In the genomic region with DNA sequence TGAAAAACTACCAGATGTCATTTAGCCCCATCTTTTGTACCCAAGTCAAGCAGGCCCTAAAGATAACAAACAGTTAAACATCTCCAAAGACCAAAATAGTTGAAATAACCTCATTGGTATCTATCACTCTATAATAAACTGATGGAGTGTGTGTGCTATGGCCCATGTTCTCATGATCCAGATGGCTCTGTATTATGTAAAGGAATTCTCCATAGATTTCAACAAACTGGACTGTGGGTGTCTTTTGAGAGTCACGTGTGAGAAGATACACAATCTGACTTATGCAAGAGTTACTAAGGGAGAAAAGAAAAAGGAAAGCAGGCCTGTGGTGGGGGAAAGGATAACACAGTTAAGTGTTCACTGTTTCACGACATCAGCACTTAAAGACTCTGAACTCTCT, we compare ENCODE assay signal across 15 mouse cellular contexts.
"Had no signal": no experiment of that assay in that cellular context is flagged by ENCODE, and none has a peak within 500 bp of the region (broad histone marks: within the 10 kb centered on the region; RNA-seq: fewer than 3 reads in every experiment).

No protein-coding gene starts in this region.

- H3K36me3 ChIP-seq: liver, embryonic 13.5 days; liver, embryonic 15.5 days; midbrain, embryonic 13.5 days; midbrain, embryonic 15.5 days; neural tube, embryonic 12.5 days had no signal

- H3K9me3 ChIP-seq: liver, embryonic 13.5 days; liver, embryonic 15.5 days; megakaryocyte, embryonic 14.5 days; midbrain, embryonic 13.5 days; midbrain, embryonic 15.5 days; neural tube, embryonic 12.5 days had no signal

- H3K27ac ChIP-seq: liver, embryonic 13.5 days; liver, embryonic 15.5 days; macrophage; midbrain, embryonic 13.5 days; midbrain, embryonic 15.5 days; neural tube, embryonic 12.5 days had no signal

- H3K4me1 ChIP-seq: liver, embryonic 13.5 days; liver, embryonic 15.5 days; megakaryocyte, embryonic 14.5 days; midbrain, embryonic 13.5 days; midbrain, embryonic 15.5 days; neural tube, embryonic 12.5 days had no signal

- H3K4me2 ChIP-seq: liver, embryonic 11.5 days; liver, embryonic 13.5 days; liver, embryonic 15.5 days; midbrain, embryonic 11.5 days; midbrain, embryonic 13.5 days; midbrain, embryonic 15.5 days; neural tube, embryonic 12.5 days had no signal

- DNase-seq: liver; liver, embryonic 13.5 days; liver, postnatal 0 days; right cerebral cortex, postnatal 14 days; thymus, adult 18-20 months; thymus, postnatal 14 days; thymus, postnatal 36 days had no signal

- H3K27me3 ChIP-seq: liver, embryonic 13.5 days; liver, embryonic 15.5 days; megakaryocyte, embryonic 14.5 days; midbrain, embryonic 13.5 days; midbrain, embryonic 15.5 days; neural tube, embryonic 12.5 days had no signal

- ATAC-seq: liver, postnatal 0 days; midbrain, embryonic 13.5 days; midbrain, embryonic 15.5 days had no signal

- H3K4me3 ChIP-seq: liver, embryonic 13.5 days; liver, embryonic 15.5 days; megakaryocyte, embryonic 14.5 days; midbrain, embryonic 13.5 days; midbrain, embryonic 15.5 days; neural tube, embryonic 12.5 days had no signal

- H3K9ac ChIP-seq: liver, embryonic 13.5 days; liver, embryonic 15.5 days; liver, postnatal 0 days; midbrain, embryonic 13.5 days; midbrain, embryonic 15.5 days; neural tube, embryonic 12.5 days had no signal
